Mouse (Mus musculus) gastrocnemius, postnatal 14 days (tissue): ENCODE measurements around the gene Gprasp2. TPM values are rescaled to one million over a fixed set of nuclear protein-coding genes. Genes with fewer than 3 reads are reported as not detected.

Source experiments
- total RNA-seq, 2 experiments: library from RNA; stranded (reverse); gene quantifications; 2 replicates each; pipeline ENCODE4 v1.2.3; 2021

Gprasp2 gene
- total RNA-seq, 2 experiments from 2014 or later, result 1.4 to 2.1 TPM

Other genes starting within 250 kb of the Gprasp2 start
- not detected for gene Nxf7, start 240.3 kb upstream of the Gprasp2 start, total RNA-seq
- gene Prame, start 211.3 kb upstream of the Gprasp2 start, total RNA-seq, result not detected
- not detected for gene Tcp11x2, start 145.2 kb upstream of the Gprasp2 start, total RNA-seq
- not detected for gene Tmsb15a, start 113.8 kb upstream of the Gprasp2 start, total RNA-seq
- 1 to 10 TPM; 3.5 to 3.9 TPM for gene Armcx5, start 96.3 kb upstream of the Gprasp2 start, total RNA-seq
- gene Gprasp1, start 96.3 kb upstream of the Gprasp2 start, total RNA-seq, result 10 to 100 TPM; 14.6 to 17.4 TPM
- gene Bhlhb9, start 41.4 kb upstream of the Gprasp2 start, total RNA-seq, result 1 to 10 TPM; 7.9 to 8.8 TPM
- gene Arxes2, start 154.8 kb downstream of the Gprasp2 start, total RNA-seq, result 1 to 10 TPM; 1.5 to 2.5 TPM
- gene Arxes1, start 194.3 kb downstream of the Gprasp2 start, total RNA-seq, result 1 to 10 TPM in 1 of 2 experiments, under 1 TPM in 1; 0.33 to 1.0 TPM
- gene Bex2, start 229.2 kb downstream of the Gprasp2 start, total RNA-seq, result under 1 TPM; 0.27 to 0.43 TPM
- gene Nxf3, start 246.2 kb downstream of the Gprasp2 start, total RNA-seq, result not detected